Mouse (Mus musculus) forebrain, embryonic 13.5 days (tissue): Measurements from ENCODE around the gene Cep63. TPM values are rescaled to one million over a fixed set of nuclear protein-coding genes. Genes with fewer than 3 reads are reported as not detected.

Experiments
- ATAC-seq: fragments of 200-750 bp; cut with Nextera tagmentation; 2 replicates; pipeline ENCODE4 v1.8.0; 2017
- H3K27ac ChIP-seq: fragments of 300-500 bp; sonication (generic); 2 replicates; pipeline ENCODE4 v1.5.1; 2015; ENCODE audit warnings: inconsistent platforms, mild to moderate bottlenecking, moderate library complexity
- H3K27me3 ChIP-seq: fragments of 300-500 bp; sonication (generic); 2 replicates; pipeline ENCODE4 v1.6.1; 2015; ENCODE audit warnings: mild to moderate bottlenecking, inconsistent platforms
- H3K36me3 ChIP-seq: fragments of 300-500 bp; sonication (generic); 2 replicates; pipeline ENCODE4 v1.6.1; 2015; ENCODE audit warnings: mild to moderate bottlenecking, inconsistent platforms; ENCODE audit not compliant: poor library complexity, severe bottlenecking
- H3K4me1 ChIP-seq: fragments of 300-500 bp; sonication (generic); 2 replicates; pipeline ENCODE4 v1.6.1; 2015; ENCODE audit warnings: inconsistent platforms
- H3K4me2 ChIP-seq: fragments of 300-500 bp; sonication (generic); 2 replicates; pipeline ENCODE4 v1.6.1; 2015; ENCODE audit warnings: inconsistent platforms, mild to moderate bottlenecking, moderate library complexity
- H3K4me3 ChIP-seq: fragments of 300-500 bp; sonication (generic); 2 replicates; pipeline ENCODE4 v1.5.1; 2015; ENCODE audit warnings: mild to moderate bottlenecking, inconsistent platforms
- H3K9ac ChIP-seq: fragments of 300-500 bp; sonication (generic); 2 replicates; pipeline ENCODE4 v1.6.1; 2015; ENCODE audit warnings: mild to moderate bottlenecking, inconsistent platforms
- H3K9me3 ChIP-seq: fragments of 300-500 bp; sonication (generic); replicated peaks from 2 replicates; pipeline ENCODE4 v1.6.1; 2016; ENCODE audit warnings: inconsistent platforms
- WGBS: fragments of 180-500 bp; shearing (Covaris S2); methylation state at CpG from one replicate; pipeline ENCODE4 v1.1.7; 2015; 5-methylcytosine and 5-hydroxymethylcytosine counted together
- polyA plus RNA-seq: library from polyadenylated mRNA; unstranded; fragments of >200 nt; fragmentation: Nextera tagmentation; extraction: Ambion mirVana; gene quantifications from 2 replicates; pipeline ENCODE4 v1.2.1, GENCODE M21; 2015

Cep63 gene
- polyA plus RNA-seq, 1 experiment from 2014 or later: 55.4 TPM

DNA sequence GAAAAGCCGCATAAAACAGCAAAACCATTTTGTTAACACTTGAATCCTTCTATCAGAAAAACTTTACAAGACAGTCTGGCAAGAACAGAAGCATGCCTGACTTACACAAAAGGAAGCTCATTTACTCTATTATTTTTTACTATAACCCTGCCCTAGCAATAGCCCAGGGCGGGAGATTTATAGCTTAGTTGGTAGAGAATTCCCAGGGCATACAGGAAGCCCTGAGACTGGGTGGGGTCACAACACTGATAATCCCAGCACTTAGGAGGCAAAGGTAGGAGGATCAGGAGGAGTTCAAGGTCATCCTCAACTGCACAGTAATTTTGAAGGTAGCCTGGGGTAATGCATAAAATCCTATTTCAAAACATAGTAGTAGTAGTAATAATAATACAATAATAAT is 24.7 kb downstream of the Cep63 start:
- Histone ChIP-seq H3K4me2 (no peak overlapping the region), H3K4me3 (no peak overlapping the region), H3K9ac (no peak overlapping the region), H3K27me3 (no peaks in the 10 kb centered on the region), H3K36me3 (peaks cover 33% of the 10 kb centered on the region), H3K27ac (no peak overlapping the region), H3K9me3 (no peaks in the 10 kb centered on the region), H3K4me1 (peaks cover 3% of the 10 kb centered on the region; the same call in 1 of the 2 replicates)
- 90% methylated on average over 2 of the region's 2 CpGs for WGBS
- ATAC-seq: no peak

DNA sequence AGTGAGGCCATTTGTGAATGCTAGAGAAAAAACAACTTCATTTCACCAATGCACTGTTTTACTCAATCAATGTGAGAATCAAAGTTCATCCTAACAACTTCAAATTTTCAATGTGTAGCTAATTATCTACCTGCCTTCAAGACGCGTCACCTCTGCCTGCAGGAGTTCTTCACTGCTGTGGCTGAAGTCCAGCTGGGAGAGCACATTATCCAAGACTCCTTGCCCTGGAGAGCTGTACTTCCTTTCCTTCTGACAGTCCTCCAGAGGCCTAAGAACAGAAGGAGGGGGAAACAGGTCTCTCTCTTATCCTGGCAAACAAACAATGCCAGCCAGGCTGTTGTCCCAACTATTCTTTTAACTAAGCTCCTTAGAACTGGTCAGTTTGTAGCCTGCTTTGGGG is 25.1 kb downstream of the Cep63 start:
- 81% methylated on average over 2 of the region's 2 CpGs for WGBS
- Histone ChIP-seq H3K9ac (no peak overlapping the region), H3K36me3 (peaks cover 36% of the 10 kb centered on the region), H3K4me3 (no peak overlapping the region), H3K4me2 (no peak overlapping the region), H3K9me3 (no peaks in the 10 kb centered on the region), H3K27me3 (no peaks in the 10 kb centered on the region), H3K27ac (no peak overlapping the region), H3K4me1 (peaks cover 3% of the 10 kb centered on the region; the same call in 1 of the 2 replicates)
- ATAC-seq: no peak

DNA sequence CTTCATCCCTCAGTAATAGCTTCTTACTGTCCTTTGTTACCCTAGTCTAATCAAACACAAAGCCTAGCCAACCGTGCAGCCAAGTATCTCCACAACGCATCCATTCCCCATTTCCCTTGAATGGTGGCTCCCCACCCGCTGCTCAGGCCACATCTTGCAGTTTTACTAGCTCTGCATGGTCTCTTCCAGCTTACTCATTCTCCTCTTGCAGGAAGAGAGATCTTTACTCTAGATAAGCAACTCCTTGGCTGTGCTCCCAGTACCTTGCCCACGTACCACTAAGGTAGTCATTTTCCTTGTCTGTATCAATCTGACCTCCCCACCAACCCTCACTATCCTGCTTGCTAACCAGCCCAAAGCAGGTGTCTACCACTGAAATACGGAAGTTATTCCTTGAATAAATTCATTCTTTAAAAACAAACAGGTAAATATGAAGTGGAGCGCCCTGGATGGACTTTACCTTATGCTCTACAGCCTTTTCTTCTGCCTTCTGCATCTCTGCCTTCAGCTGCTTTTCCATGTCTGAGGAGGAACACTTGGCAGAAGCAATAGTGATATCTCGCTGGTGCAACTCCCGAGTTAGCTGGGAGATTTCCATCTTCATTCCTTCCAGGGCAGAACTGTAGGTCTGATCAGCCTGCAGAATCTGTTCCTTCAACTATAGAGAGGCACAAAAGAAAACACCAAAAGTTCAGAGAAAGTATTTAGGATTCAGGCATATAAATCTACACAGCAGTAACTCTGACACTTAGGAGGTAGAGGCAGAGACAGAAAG is 30.5 kb downstream of the Cep63 start:
- no peaks in the 10 kb centered on the region for H3K27me3 ChIP-seq
- no peaks in the 10 kb centered on the region for H3K9me3 ChIP-seq
- no peaks in the 10 kb centered on the region for H3K4me1 ChIP-seq
- ATAC-seq: no peak
- no peak overlapping the region for H3K9ac ChIP-seq
- 74% methylated on average over 8 of the region's 8 CpGs for WGBS
- no peak overlapping the region for H3K27ac ChIP-seq
- peaks cover 50% of the 10 kb centered on the region for H3K36me3 ChIP-seq
- no peak overlapping the region for H3K4me2 ChIP-seq
- H3K4me3 ChIP-seq: no peak overlapping the region

DNA sequence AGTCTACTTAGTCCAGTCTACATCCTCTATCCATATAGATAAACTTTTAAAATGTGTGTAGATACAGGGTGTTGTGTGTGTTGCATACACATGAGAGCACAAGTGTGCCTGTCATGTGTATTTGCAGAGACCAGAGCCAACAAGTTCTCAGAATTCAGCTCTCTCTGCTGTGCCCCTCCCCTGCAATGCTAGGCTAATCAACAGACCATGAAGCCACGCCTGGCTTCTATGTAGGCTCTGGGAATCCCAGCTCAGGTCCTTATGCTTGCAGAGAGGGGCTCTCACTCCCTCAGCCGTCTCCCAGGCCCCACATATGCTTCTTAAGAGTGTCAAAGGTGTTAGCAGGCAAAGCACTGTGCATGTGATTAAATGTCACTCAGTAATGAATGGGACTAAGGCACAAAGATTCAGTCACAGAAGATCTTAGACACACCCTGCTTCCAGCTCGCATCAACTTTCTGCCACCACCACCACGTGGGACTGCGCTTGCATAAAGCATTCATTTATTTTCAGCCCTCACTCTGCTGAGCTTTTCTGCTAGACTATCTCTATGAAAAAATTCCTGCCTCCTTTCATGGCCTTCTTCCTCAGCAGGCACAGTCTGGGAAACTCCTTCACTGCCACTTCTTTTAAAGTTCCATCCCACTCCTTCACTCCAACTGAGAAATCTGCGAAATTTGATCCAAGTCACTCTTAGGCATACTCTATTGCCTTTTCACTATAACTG is 31.5 kb downstream of the Cep63 start:
- Histone ChIP-seq H3K36me3 (peaks cover 48% of the 10 kb centered on the region), H3K4me3 (no peak overlapping the region), H3K27ac (no peak overlapping the region), H3K9ac (no peak overlapping the region), H3K27me3 (no peaks in the 10 kb centered on the region), H3K4me2 (no peak overlapping the region), H3K4me1 (no peaks in the 10 kb centered on the region), H3K9me3 (no peaks in the 10 kb centered on the region)
- 43% methylated on average over 6 of the region's 6 CpGs for WGBS
- ATAC-seq: no peak

DNA sequence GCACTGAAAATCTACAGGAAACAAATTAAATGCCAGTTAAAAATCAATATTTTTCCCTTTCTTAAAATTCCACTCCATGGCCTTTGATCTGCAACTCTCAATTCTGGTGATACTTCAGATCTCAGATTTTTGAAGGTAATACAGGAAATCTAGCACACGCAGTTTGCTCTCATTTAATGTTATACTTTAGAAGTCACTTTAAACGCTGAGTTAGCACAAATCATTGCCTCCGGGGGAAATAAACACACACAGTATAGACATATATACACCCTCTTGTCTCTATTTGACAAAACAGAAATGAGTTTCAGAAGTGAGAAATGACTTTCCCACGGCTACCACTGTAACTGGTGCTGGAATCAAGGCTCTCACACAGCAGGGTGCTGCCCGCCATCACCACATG is 39.0 kb downstream of the Cep63 start:
- no peaks in the 10 kb centered on the region for H3K9me3 ChIP-seq
- H3K36me3 ChIP-seq: peaks cover 45% of the 10 kb centered on the region
- H3K27me3 ChIP-seq: no peaks in the 10 kb centered on the region
- ATAC-seq: no peak
- H3K4me3 ChIP-seq: no peak overlapping the region
- no peak overlapping the region for H3K4me2 ChIP-seq
- WGBS: 82% methylated on average over 5 of the region's 5 CpGs
- no peak overlapping the region for H3K27ac ChIP-seq
- no peaks in the 10 kb centered on the region for H3K4me1 ChIP-seq
- H3K9ac ChIP-seq: no peak overlapping the region

DNA sequence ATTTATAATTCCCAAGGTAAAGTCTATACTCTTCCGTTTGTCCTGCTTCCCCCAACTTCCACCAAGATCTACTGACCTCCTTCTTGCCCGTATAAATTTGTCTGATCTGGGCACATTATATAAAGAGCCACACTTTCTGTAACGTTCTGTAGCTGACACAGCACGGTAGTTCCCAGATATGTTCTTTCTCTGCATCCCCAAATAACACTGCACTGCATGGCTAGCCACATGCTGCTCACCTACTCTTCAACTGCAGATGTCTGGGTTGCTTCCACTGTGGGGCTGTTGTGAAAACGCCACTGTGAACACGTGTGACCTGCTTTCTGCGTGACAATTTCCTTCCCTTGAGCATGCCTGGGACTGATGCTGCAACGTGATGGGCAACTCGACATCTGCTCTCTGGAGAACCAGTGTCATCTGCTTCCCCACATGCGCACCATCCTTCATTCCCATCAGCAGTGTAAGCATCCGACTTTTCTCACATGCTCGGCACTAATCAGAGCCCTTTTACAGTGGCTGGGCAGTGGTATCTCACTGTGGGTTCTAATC is 44.3 kb downstream of the Cep63 start:
- Histone ChIP-seq H3K36me3 (peaks cover 25% of the 10 kb centered on the region), H3K9ac (no peak overlapping the region), H3K9me3 (no peaks in the 10 kb centered on the region), H3K27ac (no peak overlapping the region), H3K27me3 (no peaks in the 10 kb centered on the region), H3K4me3 (no peak overlapping the region), H3K4me2 (no peak overlapping the region), H3K4me1 (no peaks in the 10 kb centered on the region)
- 87% methylated on average over 12 of the region's 12 CpGs for WGBS
- no peak for ATAC-seq

DNA sequence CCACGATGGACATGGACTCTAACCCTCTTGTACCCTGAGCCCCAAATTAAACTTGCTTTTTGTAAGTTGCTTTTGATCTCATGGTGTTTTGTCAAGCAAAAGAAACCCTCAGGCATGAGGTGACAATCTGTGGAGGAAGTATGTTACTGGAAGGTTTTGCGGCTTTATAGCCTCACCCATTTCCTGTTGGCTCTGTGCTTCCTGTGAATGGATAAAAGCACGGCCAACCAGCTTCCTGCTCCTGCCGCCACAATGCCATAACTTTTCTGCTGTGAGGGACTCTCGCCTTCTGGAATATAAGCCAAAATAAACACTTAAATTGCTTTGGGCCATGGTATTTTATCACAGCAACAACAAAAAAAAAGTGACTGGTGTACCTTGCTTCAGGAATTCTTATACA is 48.9 kb downstream of the Cep63 start:
- H3K9me3 ChIP-seq: no peaks in the 10 kb centered on the region
- no peak overlapping the region for H3K4me3 ChIP-seq
- no peaks in the 10 kb centered on the region for H3K36me3 ChIP-seq
- 83% methylated on average over 5 of the region's 5 CpGs for WGBS
- peaks cover 8% of the 10 kb centered on the region for H3K4me1 ChIP-seq
- ATAC-seq: no peak
- H3K9ac ChIP-seq: no peak overlapping the region
- no peaks in the 10 kb centered on the region for H3K27me3 ChIP-seq
- H3K27ac ChIP-seq: no peak overlapping the region
- H3K4me2 ChIP-seq: no peak overlapping the region

DNA sequence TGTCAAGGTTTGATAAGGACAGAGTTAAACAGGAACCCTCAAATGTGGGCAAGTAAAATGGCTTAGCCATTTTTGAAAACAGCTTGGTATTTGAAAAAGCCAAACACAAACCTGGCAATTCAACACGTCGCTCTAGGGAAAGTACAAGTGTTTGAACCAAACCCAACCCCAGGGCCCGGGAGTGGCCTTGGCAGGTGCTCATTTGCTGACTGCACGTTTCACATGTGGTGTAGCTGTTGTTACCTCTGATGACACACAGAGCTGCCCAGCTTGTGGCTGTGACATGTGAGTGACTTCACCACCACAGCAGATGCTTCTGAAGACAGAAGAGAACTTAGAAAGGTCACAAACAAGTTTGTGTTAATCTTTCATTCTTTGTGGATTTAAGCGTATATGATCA is 53.4 kb downstream of the Cep63 start:
- Histone ChIP-seq H3K27me3 (no peaks in the 10 kb centered on the region), H3K9me3 (0 out of 2 replicates have a peak, but pooled peaks cover 2% of the 10 kb centered on the region), H3K27ac (no peak overlapping the region), H3K36me3 (no peaks in the 10 kb centered on the region), H3K4me2 (no peak overlapping the region), H3K4me1 (peaks cover 8% of the 10 kb centered on the region), H3K4me3 (no peak overlapping the region), H3K9ac (no peak overlapping the region)
- 84% methylated on average over 5 of the region's 5 CpGs for WGBS
- no peak for ATAC-seq

DNA sequence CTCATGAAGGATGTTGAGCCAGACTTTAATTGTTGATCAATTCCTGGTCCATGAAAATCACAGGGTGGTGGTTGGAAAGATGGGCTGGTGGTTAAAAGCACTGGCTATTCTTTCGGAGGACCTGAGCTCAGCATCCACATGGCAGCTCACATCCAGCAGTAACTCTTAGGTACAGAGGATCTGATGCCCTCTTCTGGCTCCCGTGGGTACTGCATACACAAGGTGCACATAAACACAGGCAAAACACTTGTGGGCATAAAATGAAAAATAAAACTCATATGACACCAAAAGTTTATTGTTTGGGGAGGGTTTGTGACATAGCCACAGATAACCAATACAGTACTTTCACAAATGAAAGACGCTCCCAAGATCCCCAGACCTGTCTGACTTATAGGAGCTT is 67.9 kb downstream of the Cep63 start:
- H3K27ac ChIP-seq: no peak overlapping the region
- ATAC-seq: no peak
- no peak overlapping the region for H3K4me2 ChIP-seq
- H3K4me3 ChIP-seq: no peak overlapping the region
- WGBS: 90% methylated on average over 3 of the region's 3 CpGs
- no peak overlapping the region for H3K9ac ChIP-seq
- H3K27me3 ChIP-seq: no peaks in the 10 kb centered on the region
- H3K36me3 ChIP-seq: no peaks in the 10 kb centered on the region
- 0 out of 2 replicates have a peak, but pooled peaks cover 3% of the 10 kb centered on the region for H3K9me3 ChIP-seq
- no peaks in the 10 kb centered on the region for H3K4me1 ChIP-seq

DNA sequence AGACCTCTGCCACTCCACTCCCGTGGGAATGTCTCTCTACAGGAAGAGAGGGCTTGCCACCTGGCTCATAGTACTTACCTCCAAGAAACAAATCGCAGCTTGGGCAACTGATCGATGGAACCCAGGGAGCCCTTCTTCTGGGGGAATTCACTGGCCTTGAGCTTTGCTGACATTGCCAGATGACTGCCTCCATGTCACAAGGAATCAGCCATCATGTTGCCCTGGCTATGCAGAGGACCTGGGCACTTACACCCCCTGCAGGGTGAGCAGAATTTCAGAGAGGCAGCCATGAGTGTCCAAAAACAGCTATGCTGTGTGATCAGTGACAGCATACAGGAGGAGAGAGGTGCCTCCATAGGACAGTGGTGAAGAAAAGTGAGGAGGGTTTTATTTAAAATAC is 72.6 kb downstream of the Cep63 start:
- H3K4me1 ChIP-seq: no peaks in the 10 kb centered on the region
- H3K9me3 ChIP-seq: 0 out of 2 replicates have a peak, but pooled peaks cover 3% of the 10 kb centered on the region
- no peak overlapping the region for H3K4me3 ChIP-seq
- 84% methylated on average over 3 of the region's 3 CpGs for WGBS
- no peak overlapping the region for H3K4me2 ChIP-seq
- peaks cover 14% of the 10 kb centered on the region for H3K27me3 ChIP-seq
- no peak for ATAC-seq
- no peak overlapping the region for H3K9ac ChIP-seq
- no peaks in the 10 kb centered on the region for H3K36me3 ChIP-seq
- H3K27ac ChIP-seq: no peak overlapping the region

DNA sequence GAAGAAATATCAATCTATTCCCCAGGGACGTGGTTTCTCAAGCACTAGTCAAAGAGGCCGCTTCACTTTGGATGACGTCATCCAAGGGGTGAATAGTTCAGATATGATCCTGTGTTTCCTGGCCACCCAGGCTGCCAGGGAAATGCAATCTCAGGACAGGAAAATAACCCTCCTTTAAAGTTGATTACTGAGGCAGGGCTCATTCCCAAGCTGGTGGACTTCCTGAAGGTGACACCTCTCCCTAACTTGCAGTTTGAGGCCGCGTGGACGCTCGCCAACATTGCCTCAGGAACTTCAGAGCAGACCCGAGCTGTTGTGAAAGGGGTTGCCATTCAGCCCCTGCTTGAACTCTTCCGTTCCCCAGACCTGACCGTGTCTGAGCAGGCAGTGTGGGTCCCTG is 74.6 kb downstream of the Cep63 start:
- H3K4me2 ChIP-seq: no peak overlapping the region
- H3K36me3 ChIP-seq: no peaks in the 10 kb centered on the region
- no peak overlapping the region for H3K4me3 ChIP-seq
- H3K27ac ChIP-seq: no peak overlapping the region
- peaks cover 31% of the 10 kb centered on the region for H3K27me3 ChIP-seq
- H3K4me1 ChIP-seq: peaks cover 6% of the 10 kb centered on the region
- H3K9ac ChIP-seq: no peak overlapping the region
- no peak for ATAC-seq
- 87% methylated on average over 10 of the region's 10 CpGs for WGBS
- H3K9me3 ChIP-seq: no peaks in the 10 kb centered on the region

DNA sequence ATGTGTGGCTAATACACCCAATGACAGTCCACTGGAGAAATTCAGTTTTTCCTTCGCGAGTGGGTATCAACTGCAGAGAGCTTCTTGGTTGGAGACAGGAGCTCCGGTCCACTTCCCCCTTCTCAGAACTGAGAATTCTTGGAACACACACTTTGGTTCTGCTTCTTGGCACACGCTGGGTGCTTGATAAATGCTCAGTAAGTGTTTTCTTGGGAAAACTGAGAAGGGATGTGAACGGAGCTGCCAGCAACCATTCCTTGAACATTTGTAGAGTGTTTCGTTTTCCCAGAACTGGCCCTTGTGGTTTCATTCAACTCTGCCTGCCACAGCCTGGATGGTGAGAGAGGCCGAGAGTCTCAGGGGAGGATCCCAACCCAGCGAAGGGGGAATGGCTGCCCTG is 77.1 kb downstream of the Cep63 start:
- peaks cover 26% of the 10 kb centered on the region for H3K4me1 ChIP-seq
- peaks cover 31% of the 10 kb centered on the region for H3K27me3 ChIP-seq
- WGBS: 92% methylated on average over 8 of the region's 8 CpGs

More for the DNA sequence above, 77.1 kb downstream of the Cep63 start:
- no peaks in the 10 kb centered on the region for H3K9me3 ChIP-seq
- no peak overlapping the region for H3K4me3 ChIP-seq
- no peak overlapping the region for H3K4me2 ChIP-seq
- H3K27ac ChIP-seq: no peak overlapping the region
- ATAC-seq: no peak
- no peaks in the 10 kb centered on the region for H3K36me3 ChIP-seq
- no peak overlapping the region for H3K9ac ChIP-seq
